Mouse (Mus musculus) layer of hippocampus, adult 11-12 months (tissue): ENCODE measurements around the gene Gm3002.
"Not testable (repeated sequence)": the region's sequence is repeated elsewhere in the genome, so short reads cannot be mapped to it uniquely, and the experiment has no call there.

Experiments
- DNase-seq: peaks from one replicate; pipeline ENCODE4 v3.0.0; 2022; ENCODE audit warnings: low spot score

Gene Gm3002

DNA sequence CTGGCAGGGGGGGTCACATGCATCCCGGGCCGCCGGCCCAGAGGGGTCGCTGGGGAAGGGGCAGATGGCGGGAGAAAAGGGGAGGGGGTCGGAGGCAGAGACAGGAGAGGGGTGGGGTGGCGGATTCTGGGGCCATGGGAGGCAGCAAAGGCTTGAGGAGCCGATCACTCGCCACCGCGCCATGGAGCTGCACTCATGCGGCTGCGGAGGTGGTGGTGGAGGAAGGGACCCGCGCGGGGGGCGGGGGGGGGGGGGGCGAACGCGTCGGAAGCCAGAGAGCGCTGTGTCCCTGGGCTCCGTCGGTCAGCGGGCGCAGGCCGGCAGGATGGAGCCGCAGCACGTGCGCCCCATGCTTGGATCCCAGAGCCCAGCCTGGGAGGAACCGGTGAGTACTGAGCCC, at the start of gene Gm3002:
Gene Gm3002, plus strand, starts transcription at position 301 of the 400 bp plus-strand sequence.
- not testable (repeated sequence) for DNase-seq

- not testable (repeated sequence) for DNase-seq
Measured at GRCm38 (mm10) chr14:3845945-3846344, 36.1 kb downstream of the Gm3002 start, which contains the start of gene Gm3033. TSS of gene Gm3033 (plus strand) at chr14:3846245.

DNA sequence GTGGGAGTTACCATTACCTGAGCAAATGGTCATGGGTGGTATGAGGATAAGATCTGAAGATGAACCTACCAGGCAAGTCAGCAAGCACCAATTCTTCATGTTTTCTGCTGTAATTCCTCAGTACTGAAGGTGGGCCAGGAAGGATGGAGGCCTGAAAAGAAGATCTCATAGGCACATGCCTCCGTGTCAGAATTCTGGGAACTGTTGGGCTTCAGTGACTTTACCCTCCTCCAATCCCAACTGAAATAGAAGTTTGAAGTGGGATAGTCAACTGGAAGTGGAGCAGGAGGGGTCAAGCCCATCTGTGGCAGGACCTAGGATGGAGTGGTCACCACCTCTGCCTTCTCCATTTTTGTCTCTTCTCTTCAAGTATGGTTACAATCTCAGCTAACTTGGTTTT, 74.0 kb downstream of the Gm3002 start, which contains the start of gene Gm2916:
Gene Gm2916, plus strand, starts transcription at position 301 of the 400 bp plus-strand sequence.
- DNase-seq = not testable (repeated sequence)

DNA sequence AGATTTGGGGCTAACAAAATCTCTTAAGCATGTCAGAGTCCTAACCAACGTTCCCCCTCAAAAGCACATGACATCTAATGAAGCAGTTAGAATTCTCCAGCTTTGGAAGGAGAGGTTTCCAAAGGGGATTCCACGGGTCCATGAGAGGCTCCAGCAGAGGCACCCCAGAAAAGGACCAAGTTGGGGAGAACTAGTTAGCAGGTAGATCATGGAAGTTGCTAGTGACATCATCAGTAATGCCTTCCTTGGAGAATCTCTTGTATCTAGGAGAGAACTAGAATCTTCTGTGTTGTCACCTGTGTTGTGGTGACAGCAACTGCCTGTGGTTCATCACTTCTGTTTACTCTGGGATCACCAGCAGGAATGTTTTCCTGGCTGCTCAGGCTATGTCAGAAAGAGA, 121.6 kb downstream of the Gm3002 start, which contains the start of gene Gm3029:
Gene Gm3029, plus strand, starts transcription at position 301 of the 400 bp plus-strand sequence.
- DNase-seq = not testable (repeated sequence)

GRCm38 (mm10) chr14:3963247-3963646, 153.4 kb downstream of the Gm3002 start, which contains the start of gene Gm3095:
TSS of gene Gm3095 (plus strand) at chr14:3963547.
- not testable (repeated sequence) for DNase-seq

DNA sequence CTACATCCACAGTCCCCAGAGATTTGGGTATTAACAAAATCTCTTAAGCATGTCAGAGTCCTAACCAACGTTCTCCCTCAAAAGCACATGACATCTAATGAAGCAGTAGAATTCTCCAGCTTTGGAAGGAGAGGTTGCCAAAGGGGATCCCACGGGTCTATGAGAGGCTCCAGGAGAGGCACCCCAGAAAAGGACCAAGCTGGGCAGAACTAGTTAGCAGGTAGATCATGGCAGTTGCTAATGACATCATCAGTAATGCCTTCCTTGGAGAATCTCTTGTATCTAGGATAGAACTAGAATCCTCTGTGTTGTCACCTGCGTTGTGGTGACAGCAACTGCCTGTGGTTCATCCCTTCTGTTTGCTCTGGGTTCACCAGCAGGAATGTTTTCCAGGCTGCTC, 188.2 kb downstream of the Gm3002 start, which contains the start of gene Gm3099:
Gene Gm3099, plus strand, starts transcription at position 301 of the 400 bp plus-strand sequence.
- DNase-seq = not testable (repeated sequence)
